In the genomic region with DNA sequence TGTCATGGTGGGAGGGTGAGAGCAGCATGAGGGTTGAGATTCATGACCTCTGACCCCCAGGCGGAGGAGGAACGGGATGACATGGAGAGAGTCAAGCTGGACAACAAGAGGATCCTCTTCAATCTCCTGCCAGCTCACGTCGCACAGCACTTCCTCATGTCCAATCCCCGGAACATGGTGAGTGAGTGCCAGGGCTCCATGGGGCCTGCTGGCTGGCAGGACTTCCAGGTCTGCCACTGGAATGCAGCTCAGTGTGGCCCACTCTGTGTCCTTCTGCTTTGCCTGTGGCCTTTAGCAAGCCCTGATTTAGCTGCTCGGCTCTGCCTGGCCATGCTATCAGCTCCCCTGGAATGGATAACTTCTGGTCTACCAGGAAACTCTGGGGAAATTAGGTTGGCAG, we compare ENCODE assay signal across 12 mouse cellular contexts. TPM values are rescaled to one million over a fixed set of nuclear protein-coding genes. Genes with fewer than 3 reads are reported as not detected.
DNase-seq lines count a peak whose midpoint lies in the region; ATAC-seq and TF ChIP-seq lines count a peak whose summit lies in the region.
"Had no signal": no experiment of that assay in that cellular context is flagged by ENCODE, and none has a peak within 500 bp of the region (broad histone marks: within the 10 kb centered on the region; RNA-seq: fewer than 3 reads in every experiment).

No protein-coding gene starts in this region.

- H3K4me3 ChIP-seq in heart, embryonic 16.5 days (ENCODE audit: low read length): no peak overlapping the region
- no peak overlapping the region for H3K4me3 ChIP-seq in heart, embryonic 12.5 days
- peak overlapping the region; percentile 21 for H3K4me3 ChIP-seq in megakaryocyte, embryonic 14.5 days (replicated peaks)
- H3K4me3 ChIP-seq in limb, embryonic 10.5 days: no peak overlapping the region
- H3K4me3 ChIP-seq in stomach, postnatal 0 days (ENCODE audit: low read depth, low read length): no peak overlapping the region
- H3K4me3 ChIP-seq: embryonic facial prominence, embryonic 12.5 days had no signal

- peaks cover 8% of the 10 kb centered on the region for H3K4me1 ChIP-seq in heart, embryonic 16.5 days (ENCODE audit: control insufficient read depth, insufficient read depth, low read length)
- H3K4me1 ChIP-seq in heart, embryonic 12.5 days (replicated peaks): peaks cover 8% of the 10 kb centered on the region
- peaks cover 3% of the 10 kb centered on the region; the same call in 1 of the 2 replicates for H3K4me1 ChIP-seq in megakaryocyte, embryonic 14.5 days
- H3K4me1 ChIP-seq in limb, embryonic 10.5 days: 0 out of 2 replicates have a peak, but pooled peaks cover 2% of the 10 kb centered on the region
- H3K4me1 ChIP-seq in stomach, postnatal 0 days (replicated peaks; ENCODE audit: control insufficient read depth, insufficient read depth): peaks cover 4% of the 10 kb centered on the region; the same call in 1 of the 2 replicates

- peak overlapping the region; percentile 40 for H3K27ac ChIP-seq in heart, embryonic 16.5 days (ENCODE audit: low read length)
- H3K27ac ChIP-seq in heart, embryonic 12.5 days (ENCODE audit: poor library complexity, severe bottlenecking): no peak overlapping the region
- H3K27ac ChIP-seq in limb, embryonic 10.5 days: peak overlapping the region; percentile 14; the same call in 1 of the 2 replicates
- H3K27ac ChIP-seq in stomach, postnatal 0 days (replicated peaks): peak overlapping the region; percentile 69

- no peak for TF ChIP-seq CTCF in stomach, postnatal 0 days (IDR thresholded peaks at IDR 0.05; ENCODE audit: low read depth)

- no peak overlapping the region for H3K4me2 ChIP-seq in heart, embryonic 16.5 days (ENCODE audit: low read depth, low read length)
- no peak overlapping the region for H3K4me2 ChIP-seq in heart, embryonic 12.5 days
- H3K4me2 ChIP-seq in stomach, postnatal 0 days (replicated peaks; ENCODE audit: low read depth): no peak overlapping the region
- H3K4me2 ChIP-seq: embryonic facial prominence, embryonic 12.5 days had no signal

- no peak for ATAC-seq in heart, embryonic 16.5 days (replicated peaks; ENCODE audit: extremely low read depth, insufficient read depth, low FRiP score)
- no peak for ATAC-seq in heart, embryonic 12.5 days (ENCODE audit: insufficient number of reproducible peaks, low FRiP score)
- ATAC-seq in megakaryocyte, adult 5-6 weeks (ENCODE audit: poor library complexity, severe bottlenecking): no peak
- peak; percentile 43; the same call in 1 of the 2 replicates for ATAC-seq in stomach, postnatal 0 days (ENCODE audit: low FRiP score, low TSS enrichment)
- ATAC-seq: CD4-positive, CD25-positive, alpha-beta regulatory T cell, adult 4 months had no signal

- H3K9ac ChIP-seq in heart, embryonic 16.5 days (ENCODE audit: low read length): no peak overlapping the region
- H3K9ac ChIP-seq in heart, embryonic 12.5 days: no peak overlapping the region
- H3K9ac ChIP-seq in stomach, postnatal 0 days (ENCODE audit: low read length): no peak overlapping the region
- H3K9ac ChIP-seq: embryonic facial prominence, embryonic 12.5 days had no signal

- H3K36me3 ChIP-seq in heart, embryonic 16.5 days (ENCODE audit: control insufficient read depth, insufficient read depth): no peaks in the 10 kb centered on the region
- H3K36me3 ChIP-seq in heart, embryonic 12.5 days: no peaks in the 10 kb centered on the region
- no peaks in the 10 kb centered on the region for H3K36me3 ChIP-seq in megakaryocyte, embryonic 14.5 days (replicated peaks; ENCODE audit: low read length)
- H3K36me3 ChIP-seq in limb, embryonic 10.5 days: no peaks in the 10 kb centered on the region
- no peaks in the 10 kb centered on the region for H3K36me3 ChIP-seq in stomach, postnatal 0 days (ENCODE audit: control insufficient read depth, insufficient read depth, low read length)
- H3K36me3 ChIP-seq: embryonic facial prominence, embryonic 12.5 days had no signal

- H3K9me3 ChIP-seq in heart, embryonic 16.5 days (replicated peaks; ENCODE audit: control insufficient read depth, low read length): no peaks in the 10 kb centered on the region
- H3K9me3 ChIP-seq in heart, embryonic 12.5 days (replicated peaks): no peaks in the 10 kb centered on the region
- no peaks in the 10 kb centered on the region for H3K9me3 ChIP-seq in megakaryocyte, embryonic 14.5 days
- no peaks in the 10 kb centered on the region for H3K9me3 ChIP-seq in limb, embryonic 10.5 days (replicated peaks)
- no peaks in the 10 kb centered on the region for H3K9me3 ChIP-seq in stomach, postnatal 0 days (ENCODE audit: control insufficient read depth, low read length)
- H3K9me3 ChIP-seq: embryonic facial prominence, embryonic 12.5 days had no signal

- TF ChIP-seq EP300 in stomach, postnatal 0 days (optimal IDR thresholded peaks at IDR 0.05): no peak

- WGBS in heart, embryonic 16.5 days: 52% methylated on average over 6 of the region's 6 CpGs
- 62% methylated on average over 6 of the region's 6 CpGs for WGBS in heart, embryonic 12.5 days
- 85% methylated on average over 6 of the region's 6 CpGs for WGBS in limb, embryonic 10.5 days
- WGBS in stomach, postnatal 0 days: 48% methylated on average over 6 of the region's 6 CpGs

- DNase-seq in limb, embryonic 10.5 days (ENCODE audit: low spot score): no peak
- DNase-seq in stomach, postnatal 0 days (ENCODE audit: low spot score): peak; percentile 27
- no peak for DNase-seq in retina, postnatal 1 day
- no peak for DNase-seq in c-Kit-positive CD71-positive TER-119-positive erythroid progenitor cells, embryonic 14.5 days (ENCODE audit: low spot score)

- no peaks in the 10 kb centered on the region for H3K27me3 ChIP-seq in heart, embryonic 16.5 days (ENCODE audit: control insufficient read depth, insufficient read depth, low read length)
- H3K27me3 ChIP-seq in heart, embryonic 12.5 days (replicated peaks): no peaks in the 10 kb centered on the region
- H3K27me3 ChIP-seq in megakaryocyte, embryonic 14.5 days (replicated peaks): no peaks in the 10 kb centered on the region
- no peaks in the 10 kb centered on the region for H3K27me3 ChIP-seq in limb, embryonic 10.5 days (ENCODE audit: low read depth, poor library complexity, severe bottlenecking)
- H3K27me3 ChIP-seq in stomach, postnatal 0 days (ENCODE audit: control insufficient read depth, insufficient read depth, low read length): no peaks in the 10 kb centered on the region
- H3K27me3 ChIP-seq: embryonic facial prominence, embryonic 12.5 days had no signal

RNA-seq across cellular contexts. Expression of gene Gm11985, which starts 28.2 kb away (rescaled TPM):
- not detected in 2 replicates for polyA plus RNA-seq in heart, embryonic 16.5 days (2015; fragmentation: Nextera tagmentation; extraction: Ambion mirVana)
- polyA plus RNA-seq in heart, embryonic 12.5 days (2016; fragmentation: Nextera tagmentation; extraction: Ambion mirVana): not detected in 2 replicates
- polyA plus RNA-seq in megakaryocyte, embryonic 14.5 days (2012; ENCODE audit: insufficient read depth, low replicate concordance): not detected in 2 replicates
- not detected in 2 replicates for total RNA-seq in megakaryocyte, adult 5-6 weeks (2015)
- not detected in 2 replicates for total RNA-seq in megakaryocyte, adult 5-6 weeks (2017)
- not detected in 2 replicates for polyA plus RNA-seq in limb, embryonic 10.5 days (2016; fragmentation: Nextera tagmentation; extraction: Ambion mirVana)
- polyA plus RNA-seq in stomach, postnatal 0 days (2015; fragmentation: Nextera tagmentation; extraction: Ambion mirVana): not detected in 2 replicates
- total RNA-seq: heart, adult 18-20 months; layer of hippocampus, postnatal 25 days had no signal
- polyA plus RNA-seq: CD4-positive, CD25-positive, alpha-beta regulatory T cell, adult 4 months; embryonic facial prominence, embryonic 12.5 days had no signal

RNA-seq across cellular contexts. Expression of gene Igfbp1, which starts 37.4 kb away (rescaled TPM):
- 0.19 and 0.45 TPM in 2 replicates for polyA plus RNA-seq in heart, embryonic 16.5 days (2015; fragmentation: Nextera tagmentation; extraction: Ambion mirVana)
- polyA plus RNA-seq in heart, embryonic 12.5 days (2016; fragmentation: Nextera tagmentation; extraction: Ambion mirVana): 0.17 and 0.61 TPM in 2 replicates
- polyA plus RNA-seq in megakaryocyte, embryonic 14.5 days (2012; ENCODE audit: insufficient read depth, low replicate concordance): not detected in 2 replicates
- not detected in 2 replicates for total RNA-seq in megakaryocyte, adult 5-6 weeks (2015)
- total RNA-seq in megakaryocyte, adult 5-6 weeks (2017): not detected in 2 replicates
- polyA plus RNA-seq in limb, embryonic 10.5 days (2016; fragmentation: Nextera tagmentation; extraction: Ambion mirVana): 0.21 TPM in 1 of 2 replicates, not detected in the other
- 2.3 and 4.5 TPM in 2 replicates for polyA plus RNA-seq in stomach, postnatal 0 days (2015; fragmentation: Nextera tagmentation; extraction: Ambion mirVana)
- total RNA-seq: heart, adult 18-20 months; layer of hippocampus, postnatal 25 days had no signal
- polyA plus RNA-seq: CD4-positive, CD25-positive, alpha-beta regulatory T cell, adult 4 months had no signal

RNA-seq across cellular contexts. Expression of gene Igfbp3, which starts 53.6 kb away (rescaled TPM):
- polyA plus RNA-seq in heart, embryonic 16.5 days (2015; fragmentation: Nextera tagmentation; extraction: Ambion mirVana): 36.3 and 41.1 TPM in 2 replicates
- polyA plus RNA-seq in heart, embryonic 12.5 days (2016; fragmentation: Nextera tagmentation; extraction: Ambion mirVana): 24.4 and 24.6 TPM in 2 replicates
- 0.17 TPM in 1 of 2 replicates, not detected in the other for polyA plus RNA-seq in megakaryocyte, embryonic 14.5 days (2012; ENCODE audit: insufficient read depth, low replicate concordance)
- 0.09 TPM in 1 of 2 replicates, not detected in the other for total RNA-seq in megakaryocyte, adult 5-6 weeks (2015)
- 0.07 and 0.24 TPM in 2 replicates for total RNA-seq in megakaryocyte, adult 5-6 weeks (2017)
- 37.3 and 51.1 TPM in 2 replicates for polyA plus RNA-seq in limb, embryonic 10.5 days (2016; fragmentation: Nextera tagmentation; extraction: Ambion mirVana)
- polyA plus RNA-seq in stomach, postnatal 0 days (2015; fragmentation: Nextera tagmentation; extraction: Ambion mirVana): 46.0 and 50.6 TPM in 2 replicates
- polyA plus RNA-seq: CD4-positive, CD25-positive, alpha-beta regulatory T cell, adult 4 months had no signal

Comparison
In these comparisons a context has a peak if more than half of its experiments do, and no peak if none do; other contexts are left out.
1. RNA of gene Igfbp3, which starts 53.6 kb away (polyA plus RNA-seq): 37.3 to 51.1 TPM in limb, embryonic 10.5 days, 46.0 to 50.6 TPM in stomach, postnatal 0 days, 36.3 to 41.1 TPM in heart, embryonic 16.5 days and 24.4 to 24.6 TPM in heart, embryonic 12.5 days; 0.17 TPM in megakaryocyte, embryonic 14.5 days; every median in the first group is over 10 times any median in the second.